Mouse (Mus musculus): ENCODE data around the gene Samt4. TPM values are rescaled to one million over a fixed set of nuclear protein-coding genes. Genes with fewer than 3 reads are reported as not detected.
"Not testable (repeated sequence)": the region's sequence is repeated elsewhere in the genome, so short reads cannot be mapped to it uniquely, and the experiment has no call there.

The Samt4 gene
- not detected in 2 replicates for total RNA-seq (2012; rRNA removed)

DNA sequence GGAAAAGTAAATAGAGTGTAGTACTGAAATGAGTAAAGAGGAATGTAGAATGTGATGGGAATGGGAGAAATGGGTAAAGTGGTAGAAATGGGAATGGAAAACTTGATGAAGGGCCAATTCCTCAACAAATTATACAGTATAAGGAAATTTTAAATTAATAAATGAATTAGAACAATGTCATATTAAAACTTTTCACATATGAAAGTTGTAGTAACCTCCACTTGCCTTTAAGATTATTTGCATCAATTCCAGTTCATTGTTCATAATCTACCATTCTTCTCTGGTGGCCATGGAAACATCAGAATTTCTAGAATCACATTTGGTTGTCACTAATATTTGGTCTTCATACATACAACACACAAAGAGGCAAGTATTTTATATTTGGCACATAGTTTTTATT, at the start of gene Samt4:
Gene Samt4 (plus strand): TSS at position 301 of the 400 bp plus-strand sequence.
- TF ChIP-seq ZC3H11A (IDR thresholded peaks at IDR 0.05; ENCODE audit: borderline replicate concordance, low read depth, low read length) (no peak), HCFC1 (IDR thresholded peaks at IDR 0.05; ENCODE audit: borderline replicate concordance, insufficient read depth, low read length) (no peak), MAFK (IDR thresholded peaks at IDR 0.05; ENCODE audit: insufficient read depth, low read depth, low read length) (no peak)
- no peaks in the 10 kb centered on the region for H3K9me3 ChIP-seq (ENCODE audit: control insufficient read depth, insufficient read depth, low read depth, low read length)
- H3K4me1 ChIP-seq (ENCODE audit: control insufficient read depth in 2 of 2, insufficient read depth in 2 of 2, low read length in 2 of 2, poor library complexity in 1 of 2), result no peaks in the 10 kb centered on the region
- in situ Hi-C loops (cut with MboI; ENCODE audit: low sequenced_read_pairs in 2 of 2, unreplicated experiment in 2 of 2), result no loop called here
- no peak within 1 kb of the TSS for H3K27ac ChIP-seq (ENCODE audit: insufficient read depth, low read depth, low read length, poor library complexity, severe bottlenecking)
- H3K36me3 ChIP-seq (ENCODE audit: control insufficient read depth, insufficient read depth, low read length, poor library complexity, severe bottlenecking), result no peaks in the 10 kb centered on the region
- H3K9ac ChIP-seq (ENCODE audit: insufficient read depth, low read depth, low read length, poor library complexity, severe bottlenecking), result no peak within 1 kb of the TSS
- no peak for DNase-seq (ENCODE audit: low read depth, low spot score)
- H3K4me3 ChIP-seq (ENCODE audit: insufficient read depth in 1 of 2, low read depth in 1 of 2, low read length in 2 of 2, poor library complexity in 1 of 2, severe bottlenecking in 1 of 2), result no peak within 1 kb of the TSS

DNA sequence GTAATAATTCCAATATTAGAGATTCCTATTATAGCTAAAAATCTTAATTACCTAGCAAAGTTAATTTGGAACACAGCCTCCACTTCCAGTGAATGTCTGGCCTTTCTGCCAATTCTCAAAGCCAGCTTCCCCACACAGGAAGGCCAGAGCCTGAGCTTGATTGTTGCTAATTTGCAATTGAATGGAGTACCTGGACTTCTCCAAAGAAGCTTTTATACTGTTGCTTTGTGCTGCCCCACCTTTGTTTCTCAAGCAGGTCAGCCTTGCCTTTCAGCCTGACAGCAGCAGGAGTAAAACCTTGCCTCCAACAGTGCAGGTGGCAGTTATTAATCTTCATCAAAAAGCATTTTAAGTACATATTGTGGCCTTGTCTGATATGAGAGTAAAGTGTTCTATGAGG, 38.1 kb upstream of the Samt4 start:
- H3K4me3 ChIP-seq (ENCODE audit: insufficient read depth in 1 of 2, low read depth in 1 of 2, low read length in 2 of 2, poor library complexity in 1 of 2, severe bottlenecking in 1 of 2); DNase-seq (ENCODE audit: low read depth, low spot score); H3K27ac ChIP-seq (ENCODE audit: insufficient read depth, low read depth, low read length, poor library complexity, severe bottlenecking); in situ Hi-C loops (cut with MboI; ENCODE audit: low sequenced_read_pairs in 2 of 2, unreplicated experiment in 2 of 2); H3K9ac ChIP-seq (ENCODE audit: insufficient read depth, low read depth, low read length, poor library complexity, severe bottlenecking); H3K36me3 ChIP-seq (ENCODE audit: control insufficient read depth, insufficient read depth, low read length, poor library complexity, severe bottlenecking); H3K4me1 ChIP-seq (ENCODE audit: control insufficient read depth in 2 of 2, insufficient read depth in 2 of 2, low read length in 2 of 2, poor library complexity in 1 of 2); H3K9me3 ChIP-seq (ENCODE audit: control insufficient read depth, insufficient read depth, low read depth, low read length): not testable (repeated sequence)

DNA sequence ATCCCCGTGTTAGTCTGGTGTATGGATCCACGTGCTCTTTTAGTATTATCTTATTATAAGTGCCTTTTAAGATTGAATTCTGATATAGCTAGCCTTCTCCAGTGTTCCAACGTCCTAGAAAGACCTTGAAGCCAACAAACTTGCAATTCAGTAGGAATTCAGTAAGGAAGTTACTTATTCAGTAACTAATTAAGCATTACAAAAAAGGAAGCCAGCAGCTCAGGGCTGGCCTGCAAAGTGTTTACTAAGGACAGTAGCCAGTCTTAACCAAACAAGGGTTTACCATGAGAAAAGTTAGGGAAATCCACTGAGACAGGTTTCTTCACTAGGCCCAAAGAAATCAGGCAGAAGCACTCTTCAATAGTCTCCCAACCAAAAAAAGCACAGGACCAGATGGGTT, 13.4 kb upstream of the Samt4 start:
- H3K27ac ChIP-seq (ENCODE audit: insufficient read depth, low read depth, low read length, poor library complexity, severe bottlenecking); DNase-seq (ENCODE audit: low read depth, low spot score); H3K9me3 ChIP-seq (ENCODE audit: control insufficient read depth, insufficient read depth, low read depth, low read length); in situ Hi-C loops (cut with MboI; ENCODE audit: low sequenced_read_pairs in 2 of 2, unreplicated experiment in 2 of 2); H3K36me3 ChIP-seq (ENCODE audit: control insufficient read depth, insufficient read depth, low read length, poor library complexity, severe bottlenecking); H3K9ac ChIP-seq (ENCODE audit: insufficient read depth, low read depth, low read length, poor library complexity, severe bottlenecking); H3K4me1 ChIP-seq (ENCODE audit: control insufficient read depth in 2 of 2, insufficient read depth in 2 of 2, low read length in 2 of 2, poor library complexity in 1 of 2); H3K4me3 ChIP-seq (ENCODE audit: insufficient read depth in 1 of 2, low read depth in 1 of 2, low read length in 2 of 2, poor library complexity in 1 of 2, severe bottlenecking in 1 of 2): not testable (repeated sequence)

Other genes starting within 250 kb of the Samt4 start
- not detected in 2 replicates for gene 4930524N10Rik, start 138.6 kb upstream of the Samt4 start, total RNA-seq (2012; rRNA removed)
- gene Samt2, start 97.4 kb downstream of the Samt4 start, total RNA-seq (2012; rRNA removed), result not detected in 2 replicates